ENCODE assay signal across 8 mouse cellular contexts in the genomic region with DNA sequence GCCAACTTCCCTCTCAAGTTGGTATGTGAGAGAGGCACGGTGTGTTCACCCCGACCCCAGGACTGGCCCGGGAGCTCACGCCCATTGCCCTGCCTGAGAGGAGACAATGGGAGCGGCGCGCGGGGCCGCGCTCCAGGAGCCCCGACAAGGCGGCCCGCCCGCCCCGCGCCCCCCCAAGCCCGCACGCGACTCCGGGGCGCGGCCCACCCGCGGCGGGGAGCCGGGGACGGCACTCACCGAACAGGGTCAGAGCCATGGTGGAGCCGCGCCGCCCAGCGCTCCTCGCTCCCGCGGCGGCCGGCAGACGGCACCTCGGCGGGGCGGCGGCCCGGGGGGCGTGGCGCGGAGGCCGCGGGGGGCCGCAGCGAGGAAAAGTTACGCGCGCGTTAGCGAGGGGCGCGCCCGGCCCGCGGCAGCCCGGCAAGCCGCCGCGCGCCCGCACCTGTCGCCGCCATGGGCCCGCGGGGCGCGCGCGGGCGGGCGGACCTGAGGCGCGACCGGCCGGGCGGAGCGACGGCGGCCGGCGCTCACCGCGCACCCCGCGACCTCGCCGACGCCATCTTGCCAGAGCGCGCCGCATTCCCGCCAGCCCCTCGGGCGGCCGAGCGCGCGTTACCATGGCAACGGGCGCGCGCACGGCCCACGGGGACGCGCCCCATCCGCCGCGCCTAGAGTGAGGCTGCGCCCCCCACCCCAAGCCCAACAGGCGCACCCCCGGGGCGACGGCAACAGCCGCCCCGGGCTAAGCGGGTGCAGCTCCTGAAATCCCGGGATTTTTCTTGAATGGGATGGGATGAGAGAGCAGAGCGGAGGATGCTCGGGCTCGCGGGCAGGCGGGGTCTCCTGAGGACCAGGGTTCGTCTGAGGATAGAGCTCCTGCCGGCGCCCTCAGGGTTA. TPM values are rescaled to one million over a fixed set of nuclear protein-coding genes. Genes with fewer than 3 reads are reported as not detected.
A peak's percentile ranks its signal among the peaks of the same experiment; 100 is the strongest.
DNase-seq lines count a peak whose midpoint lies in the region; ATAC-seq and TF ChIP-seq lines count a peak whose summit lies in the region.

A gene (minus strand): TSS at position 561 of the 897 bp plus-strand sequence.

- peak within 1 kb of the TSS; percentile 94 for H3K27ac ChIP-seq in forebrain, postnatal 0 days (ENCODE audit: low read depth, low read length)
- peak within 1 kb of the TSS; percentile 99 for H3K27ac ChIP-seq in hindbrain, embryonic 10.5 days
- peak within 1 kb of the TSS; percentile 24; the same call in 1 of the 2 replicates for H3K27ac ChIP-seq in lung, embryonic 14.5 days (ENCODE audit: low read depth)

- no peak for TF ChIP-seq CTCF in forebrain, postnatal 0 days (IDR thresholded peaks at IDR 0.05; ENCODE audit: low read depth)
- no peak for TF ChIP-seq CTCF in lung, embryonic 14.5 days (IDR thresholded peaks at IDR 0.05; ENCODE audit: low read depth)

- H3K9me3 ChIP-seq in forebrain, postnatal 0 days (ENCODE audit: low read length) = no peaks in the 10 kb centered on the region
- no peaks in the 10 kb centered on the region for H3K9me3 ChIP-seq in hindbrain, embryonic 10.5 days
- H3K9me3 ChIP-seq in lung, embryonic 14.5 days (ENCODE audit: low read depth, low read length) = no peaks in the 10 kb centered on the region

- H3K9ac ChIP-seq in forebrain, postnatal 0 days = peak within 1 kb of the TSS; percentile 69
- H3K9ac ChIP-seq in lung, embryonic 14.5 days = peak within 1 kb of the TSS; percentile 71

- H3K4me1 ChIP-seq in forebrain, postnatal 0 days (ENCODE audit: insufficient read depth) = peaks cover 26% of the 10 kb centered on the region
- H3K4me1 ChIP-seq in hindbrain, embryonic 10.5 days (replicated peaks) = peaks cover 38% of the 10 kb centered on the region
- H3K4me1 ChIP-seq in lung, embryonic 14.5 days (ENCODE audit: insufficient read depth) = no peaks in the 10 kb centered on the region

- H3K27me3 ChIP-seq in forebrain, postnatal 0 days (ENCODE audit: insufficient read depth, low read length) = no peaks in the 10 kb centered on the region
- no peaks in the 10 kb centered on the region for H3K27me3 ChIP-seq in hindbrain, embryonic 10.5 days (ENCODE audit: insufficient read depth, poor library complexity, severe bottlenecking)
- peaks cover 20% of the 10 kb centered on the region for H3K27me3 ChIP-seq in lung, embryonic 14.5 days (ENCODE audit: insufficient read depth, low read length)

- no peaks in the 10 kb centered on the region for H3K36me3 ChIP-seq in forebrain, postnatal 0 days (ENCODE audit: insufficient read depth)
- H3K36me3 ChIP-seq in hindbrain, embryonic 10.5 days = no peaks in the 10 kb centered on the region
- H3K36me3 ChIP-seq in lung, embryonic 14.5 days (ENCODE audit: insufficient read depth) = no peaks in the 10 kb centered on the region

- H3K4me3 ChIP-seq in forebrain, postnatal 0 days (ENCODE audit: low read depth, low read length) = peak within 1 kb of the TSS; percentile 97
- peak within 1 kb of the TSS; percentile 86 for H3K4me3 ChIP-seq in hindbrain, embryonic 10.5 days
- H3K4me3 ChIP-seq in lung, embryonic 14.5 days (ENCODE audit: low read depth, low read length) = peak within 1 kb of the TSS; percentile 76

- WGBS in forebrain, postnatal 0 days = 1% methylated on average over 120 of the region's 131 CpGs
- WGBS in hindbrain, embryonic 10.5 days = under 1% methylated on average over 122 of the region's 131 CpGs
- WGBS in lung, embryonic 14.5 days = under 1% methylated on average over 128 of the region's 131 CpGs

- H3K4me2 ChIP-seq in forebrain, postnatal 0 days (ENCODE audit: low read depth) = peak within 1 kb of the TSS; percentile 61
- H3K4me2 ChIP-seq in lung, embryonic 14.5 days = peak within 1 kb of the TSS; percentile 77

- ATAC-seq in forebrain, postnatal 0 days = peak; percentile 95
- ATAC-seq in lung, embryonic 14.5 days (ENCODE audit: insufficient read depth) = peak; percentile 90

- DNase-seq in ES-CJ7 (ENCODE audit: low read depth, low spot score) = peak; percentile 84
- peak; percentile 67 for DNase-seq in cerebellum, adult 11-12 months
- DNase-seq in forebrain, postnatal 0 days = peak; percentile 95
- peak; percentile 90 for DNase-seq in hindbrain, embryonic 10.5 days (ENCODE audit: low spot score)
- peak; percentile 60 for DNase-seq in layer of hippocampus, adult 9-11 months
- DNase-seq in lung, embryonic 14.5 days = peak; percentile 89
- DNase-seq in ovary, postnatal 14 days (ENCODE audit: low spot score) = peak; percentile 50
- peak; percentile 61 for DNase-seq in urinary bladder, postnatal 25 days (ENCODE audit: low spot score)

RNA-seq across cellular contexts. Expression of the gene that starts here (rescaled TPM):
- total RNA-seq in forebrain, postnatal 0 days (2014; rRNA removed) = 136 and 157 TPM in 2 replicates
- polyA plus RNA-seq in forebrain, postnatal 0 days (2015; fragmentation: Nextera tagmentation; extraction: Ambion mirVana) = 85.5 and 102 TPM in 2 replicates
- 44.7 and 68.4 TPM in 2 replicates for polyA plus RNA-seq in hindbrain, embryonic 10.5 days (2016; fragmentation: Nextera tagmentation; extraction: Ambion mirVana)
- 56.4 and 57.6 TPM in 2 replicates for polyA plus RNA-seq in lung, embryonic 14.5 days (2014; fragmentation: Nextera tagmentation; extraction: Ambion mirVana)

Comparison
In these comparisons a context has a peak if more than half of its experiments do, and no peak if none do; other contexts are left out.
1. Peak in every context shown above with its lines: DNase-seq, ATAC-seq, H3K4me3 ChIP-seq and H3K27ac ChIP-seq.
2. H3K27ac ChIP-seq: peak in every context shown above with its lines; median percentile 99 in hindbrain, embryonic 10.5 days; 94 in forebrain, postnatal 0 days; 24 in lung, embryonic 14.5 days.